Mouse (Mus musculus) CH12.LX (cell line): ENCODE results near the gene Pgap1. TPM values are rescaled to one million over a fixed set of nuclear protein-coding genes. Genes with fewer than 3 reads are reported as not detected.

Source experiments
- DNase-seq: peaks from one replicate; pipeline ENCODE4 v3.0.0-alpha.2; 2013; ENCODE audit errors: extremely low read depth
- H3K27ac ChIP-seq: 2 replicates; pipeline ENCODE4 v1.5.1; 2012; ENCODE audit warnings: low read depth, mild to moderate bottlenecking, control low read depth, moderate library complexity; ENCODE audit not compliant: insufficient read depth
- H3K27me3 ChIP-seq: replicated peaks from 2 replicates; pipeline ENCODE3; 2012; ENCODE audit warnings: inconsistent platforms
- H3K36me3 ChIP-seq, 2 experiments: replicated peaks in 1 of 2; 2 replicates each; pipeline versions ENCODE3 to v1.6.1; 2012; ENCODE audit warnings: inconsistent platforms in 1 of 2, low read length in 1 of 2, mild to moderate bottlenecking in 1 of 2, mixed read lengths in 1 of 2, moderate library complexity in 1 of 2; ENCODE audit not compliant: control insufficient read depth in 1 of 2, insufficient read depth in 1 of 2
- H3K4me1 ChIP-seq, 2 experiments: 2 replicates each; pipeline ENCODE4 v1.6.1; 2012; ENCODE audit warnings: inconsistent platforms in 1 of 2, moderate library complexity in 1 of 2; ENCODE audit not compliant: insufficient read depth in 2 of 2, control insufficient read depth in 1 of 2
- H3K4me2 ChIP-seq: 2 replicates; pipeline ENCODE4 v1.6.1; 2012; ENCODE audit warnings: low read depth, mild to moderate bottlenecking, control low read depth; ENCODE audit not compliant: poor library complexity, insufficient read depth, severe bottlenecking
- H3K4me3 ChIP-seq, 3 experiments: fragments of 150-350 bp in 1 of 3; sonication (generic) in 1 of 3; replicated peaks in 1 of 3; 2 replicates each; pipeline versions ENCODE3 to v1.5.1; 2011 to 2012; ENCODE audit warnings: low read depth in 2 of 3, low read length in 2 of 3, mild to moderate bottlenecking in 2 of 3, moderate library complexity in 2 of 3, control low read depth in 1 of 3, improper control_type of control experiment in 1 of 3, inconsistent platforms in 1 of 3, mixed read lengths in 1 of 3; ENCODE audit not compliant: poor library complexity in 1 of 3
- H3K79me2 ChIP-seq: replicated peaks from 2 replicates; pipeline ENCODE4 v1.6.1; 2012; ENCODE audit warnings: mild to moderate bottlenecking, moderate library complexity; ENCODE audit not compliant: control insufficient read depth, poor library complexity, insufficient read depth, severe bottlenecking; ENCODE audit errors: extremely low read depth
- H3K9ac ChIP-seq: 2 replicates; pipeline ENCODE4 v1.6.1; 2012; ENCODE audit warnings: low read depth, mild to moderate bottlenecking, control low read depth, moderate library complexity; ENCODE audit not compliant: insufficient read depth
- H3K9me3 ChIP-seq: replicated peaks from 2 replicates; pipeline ENCODE3; 2012; ENCODE audit warnings: low read length, inconsistent platforms, mixed read lengths
- CHD2 ChIP-seq: IDR thresholded peaks from 2 replicates; pipeline ENCODE4 v1.6.1; 2011; ENCODE audit warnings: low read length, improper control_type of control experiment
- CTCF ChIP-seq, 2 experiments: IDR thresholded peaks in 1 of 2; conservative IDR thresholded peaks in 1 of 2; 2 replicates each; pipeline ENCODE4 v1.5.1; 2011 to 2012; ENCODE audit warnings: low read depth in 2 of 2, low read length in 2 of 2, improper control_type of control experiment in 1 of 2, inconsistent platforms in 1 of 2, mild to moderate bottlenecking in 1 of 2, moderate library complexity in 1 of 2
- ELF1 ChIP-seq: IDR thresholded peaks from 2 replicates; pipeline ENCODE4 v1.6.1; 2014; ENCODE audit warnings: low read depth, mild to moderate bottlenecking, inconsistent platforms, low read length, improper control_type of control experiment
- HCFC1 ChIP-seq: IDR thresholded peaks from 2 replicates; pipeline ENCODE4 v1.6.1; 2012; ENCODE audit warnings: low read depth, mild to moderate bottlenecking, inconsistent platforms, low read length, improper control_type of control experiment
- IRF4 ChIP-seq: IDR thresholded peaks from 2 replicates; pipeline ENCODE4 v1.6.1; 2014; ENCODE audit warnings: low read depth, mild to moderate bottlenecking, inconsistent platforms, low read length, improper control_type of control experiment
- KAT2A ChIP-seq: IDR thresholded peaks from 2 replicates; pipeline ENCODE4 v1.6.1; 2012; ENCODE audit warnings: low read length, improper control_type of control experiment, inconsistent platforms; ENCODE audit not compliant: insufficient replicate concordance
- MAFK ChIP-seq: IDR thresholded peaks from 2 replicates; pipeline ENCODE4 v1.6.1; 2011; ENCODE audit warnings: low read length, improper control_type of control experiment; ENCODE audit not compliant: insufficient replicate concordance
- MAZ ChIP-seq: IDR thresholded peaks from 2 replicates; pipeline ENCODE4 v1.6.1; 2012; ENCODE audit warnings: low read depth, mild to moderate bottlenecking, inconsistent platforms, low read length, improper control_type of control experiment, moderate library complexity
- MXI1 ChIP-seq: IDR thresholded peaks from 2 replicates; pipeline ENCODE4 v1.6.1; 2011; ENCODE audit warnings: mild to moderate bottlenecking, low read depth, low read length, improper control_type of control experiment
- MYC ChIP-seq: IDR thresholded peaks from 2 replicates; pipeline ENCODE4 v1.6.1; 2011; ENCODE audit warnings: low read depth, mild to moderate bottlenecking, improper control_type of control experiment, low read length
- PAX5 ChIP-seq: IDR thresholded peaks from 2 replicates; pipeline ENCODE4 v1.6.1; 2012; ENCODE audit warnings: low read length, inconsistent platforms, mixed read lengths
- POLR2A ChIP-seq: IDR thresholded peaks from 2 replicates; pipeline ENCODE4 v1.6.1; 2011; ENCODE audit warnings: low read depth, mild to moderate bottlenecking, improper control_type of control experiment, low read length
- SIN3A ChIP-seq: IDR thresholded peaks from 2 replicates; pipeline ENCODE4 v1.6.1; 2012; ENCODE audit warnings: low read length, improper control_type of control experiment, inconsistent platforms
- SMC3 ChIP-seq: IDR thresholded peaks from 2 replicates; pipeline ENCODE4 v1.6.1; 2011; ENCODE audit warnings: low read depth, low read length, improper control_type of control experiment
- TCF12 ChIP-seq: IDR thresholded peaks from 2 replicates; pipeline ENCODE4 v1.6.1; 2014; ENCODE audit warnings: low read depth, mild to moderate bottlenecking, inconsistent platforms, low read length, improper control_type of control experiment
- UBTF ChIP-seq: IDR thresholded peaks from 2 replicates; pipeline ENCODE4 v1.6.1; 2012; ENCODE audit warnings: low read depth, mild to moderate bottlenecking, inconsistent platforms, low read length, improper control_type of control experiment, moderate library complexity
- ZC3H11A ChIP-seq: IDR thresholded peaks from 2 replicates; pipeline ENCODE4 v1.6.1; 2012; ENCODE audit warnings: low read depth, mild to moderate bottlenecking, inconsistent platforms, low read length, improper control_type of control experiment
- dilution Hi-C: fragments of 300-500 bp; cut with MboI; formaldehyde crosslinking; loops from 2 replicates; pipeline ENCODE4 v1.14.3; 2020; ENCODE audit warnings: low sequenced_read_pairs; ENCODE audit not compliant: extremely low pct_unique_long_range_greater_than_20kb, extremely low pct_ligation_motif_present
- in situ Hi-C: fragments of 300-500 bp; cut with MboI; formaldehyde crosslinking; loops from 3 replicates; pipeline ENCODE4 v1.14.3; 2019; ENCODE audit warnings: low sequenced_read_pairs, low pct_ligation_motif_present, low pct_unique_long_range_greater_than_20kb, mixed read lengths
- polyA plus RNA-seq: library from polyadenylated mRNA; unstranded; fragments of >175 nt; gene quantifications from 2 replicates; pipeline ENCODE4 v1.2.1, GENCODE M21; 2012; ENCODE audit warnings: low read depth; ENCODE audit not compliant: insufficient read length
- total RNA-seq, 2 experiments: library from RNA; depleted of rRNA; stranded (reverse); fragments of 300-350 nt in 1 of 2; fragments of >200 nt in 1 of 2; gene quantifications; 2 replicates each; pipeline ENCODE4 v1.2.3; 2012 to 2014

Pgap1 gene
- total and polyA plus RNA-seq, 3 experiments: 2.2 to 6.3 (median 3.4) TPM

DNA sequence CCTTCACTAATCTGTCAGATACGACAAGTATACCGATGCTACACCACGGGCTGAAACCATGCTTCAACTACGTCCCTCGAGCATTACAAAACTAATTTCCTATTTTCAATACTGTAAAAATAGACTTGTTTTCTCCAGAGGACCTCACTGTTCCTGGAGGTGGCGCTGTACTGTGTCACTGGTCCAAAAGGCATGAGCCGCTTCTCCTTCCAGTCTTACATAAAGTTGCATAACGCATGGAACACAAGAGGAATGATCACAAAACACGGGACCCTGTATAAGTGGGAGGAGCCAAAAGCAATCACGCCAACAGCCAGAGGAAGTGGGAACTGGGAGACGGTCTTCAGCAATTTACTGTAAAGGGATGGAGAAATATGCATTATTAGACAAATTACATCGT is 77.0 kb downstream of the Pgap1 start:
- in situ Hi-C loops: no loop called here

GRCm38 (mm10) chr1:54468662-54469061 is 88.8 kb downstream of the Pgap1 start:
- Histone ChIP-seq H3K4me1 (no peaks in the 10 kb centered on the region), H3K9me3 (no peaks in the 10 kb centered on the region), H3K36me3 (no peaks in the 10 kb centered on the region), H3K27ac (no peak overlapping the region), H3K4me2 (no peak overlapping the region), H3K79me2 (no peaks in the 10 kb centered on the region), H3K9ac (no peak overlapping the region), H3K27me3 (no peaks in the 10 kb centered on the region), H3K4me3 (no peak overlapping the region)
- DNase-seq: no peak
- in situ Hi-C loops: no loop called here
- TF ChIP-seq IRF4 (no peak), CTCF (conservative IDR thresholded peaks at IDR 0.05 in 1 of 2, IDR thresholded peaks at IDR 0.05 in 1 of 2; ENCODE audit: low read depth in 2 of 2, low read length in 2 of 2) (no peak), UBTF (no peak), MXI1 (no peak), ELF1 (no peak), SMC3 (no peak), MAZ (no peak), SIN3A (no peak)
- dilution Hi-C loops: no loop called here

More for the DNA sequence above, 77.0 kb downstream of the Pgap1 start:
- Histone ChIP-seq H3K4me1 (no peaks in the 10 kb centered on the region), H3K4me2 (no peak overlapping the region), H3K79me2 (no peaks in the 10 kb centered on the region), H3K27ac (no peak overlapping the region), H3K4me3 (no peak overlapping the region), H3K27me3 (no peaks in the 10 kb centered on the region), H3K36me3 (peaks cover 5 to 9% of the 10 kb centered on the region in 2 experiments), H3K9ac (no peak overlapping the region), H3K9me3 (no peaks in the 10 kb centered on the region)
- dilution Hi-C loops: no loop called here
- no peak for TF ChIP-seq MAFK
- no peak for TF ChIP-seq CTCF (conservative IDR thresholded peaks at IDR 0.05 in 1 of 2, IDR thresholded peaks at IDR 0.05 in 1 of 2; ENCODE audit: low read depth in 2 of 2, low read length in 2 of 2)
- no peak for TF ChIP-seq PAX5
- TF ChIP-seq CHD2: no peak
- no peak for TF ChIP-seq TCF12
- TF ChIP-seq ZC3H11A: no peak
- TF ChIP-seq KAT2A: no peak
- TF ChIP-seq MAZ: no peak
- TF ChIP-seq HCFC1: no peak
- no peak for TF ChIP-seq POLR2A
- no peak for TF ChIP-seq IRF4
- TF ChIP-seq MYC: no peak
- DNase-seq: no peak
